Mouse (Mus musculus) brain, embryonic 14.5 days (tissue): Measurements from ENCODE around the gene Wwc2. TPM values are rescaled to one million over a fixed set of nuclear protein-coding genes. Genes with fewer than 3 reads are reported as not detected.

Source experiments
- DNase-seq: peaks from one replicate; pipeline ENCODE4 v3.0.0-alpha.2; 2011; ENCODE audit warnings: low read depth
- CTCF ChIP-seq: fragments of 200-500 bp; IDR thresholded peaks from 2 replicates; pipeline ENCODE4 v1.5.1; 2012; ENCODE audit warnings: inconsistent platforms, mild to moderate bottlenecking, moderate library complexity, borderline replicate concordance; ENCODE audit not compliant: insufficient read depth, insufficient read length; ENCODE audit errors: extremely low read depth
- POLR2A ChIP-seq: fragments of 200-500 bp; IDR thresholded peaks from 2 replicates; pipeline ENCODE4 v1.6.1; 2012; ENCODE audit warnings: mild to moderate bottlenecking, inconsistent platforms, borderline replicate concordance; ENCODE audit not compliant: poor library complexity, insufficient read depth, insufficient read length, severe bottlenecking; ENCODE audit errors: extremely low read depth
- polyA plus RNA-seq: library from polyadenylated mRNA; depleted of rRNA; stranded (reverse); fragments of >200 nt; gene quantifications from 2 replicates; pipeline ENCODE4 v1.2.3, GENCODE M21; 2012

The Wwc2 gene
- polyA plus RNA-seq, 1 experiment: 6.8 TPM

DNA sequence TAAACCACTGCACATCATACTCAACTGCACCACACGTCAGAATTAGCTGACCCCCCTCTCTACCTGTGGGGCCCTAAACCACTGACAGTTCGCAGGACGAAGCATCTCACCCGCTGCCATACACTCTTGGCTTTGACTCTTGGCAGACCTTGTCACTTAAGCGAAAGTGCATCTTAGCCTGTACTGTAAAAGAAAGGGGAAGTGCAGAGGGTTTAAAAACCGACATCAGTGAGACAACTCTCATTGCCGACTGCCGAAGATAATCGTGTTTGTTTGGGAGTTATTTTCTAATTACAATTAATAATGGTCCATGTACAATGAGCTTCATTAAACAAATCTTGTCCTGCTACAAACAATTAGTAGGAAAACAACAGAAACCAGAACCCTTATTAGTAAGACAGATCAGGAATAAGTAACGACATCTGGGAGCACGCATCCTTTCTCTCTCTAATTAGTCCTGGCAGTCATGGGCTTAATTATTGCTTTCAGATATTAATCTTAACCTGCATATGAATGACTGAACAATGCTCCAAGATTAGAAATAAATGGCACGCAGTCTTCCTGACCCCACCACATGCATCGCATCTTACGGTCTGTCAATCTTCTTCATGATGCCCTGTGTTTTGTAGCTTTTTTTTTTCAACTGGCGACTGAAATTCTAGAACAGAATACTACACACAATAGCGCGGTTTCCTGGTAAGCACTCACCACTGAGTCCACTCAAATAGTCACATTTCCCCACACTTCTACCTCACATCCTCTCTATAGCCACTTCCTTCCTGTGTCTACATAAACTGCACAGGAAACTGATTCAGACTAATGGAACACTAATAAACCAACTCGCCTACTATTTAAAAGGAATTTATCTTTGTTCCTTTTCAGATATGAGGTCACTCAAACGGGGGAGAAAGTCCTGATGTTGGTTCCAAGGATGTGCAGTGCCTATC is 42.8 kb downstream of the Wwc2 start:
- peak; percentile 56 for DNase-seq
- no peak for TF ChIP-seq POLR2A

DNA sequence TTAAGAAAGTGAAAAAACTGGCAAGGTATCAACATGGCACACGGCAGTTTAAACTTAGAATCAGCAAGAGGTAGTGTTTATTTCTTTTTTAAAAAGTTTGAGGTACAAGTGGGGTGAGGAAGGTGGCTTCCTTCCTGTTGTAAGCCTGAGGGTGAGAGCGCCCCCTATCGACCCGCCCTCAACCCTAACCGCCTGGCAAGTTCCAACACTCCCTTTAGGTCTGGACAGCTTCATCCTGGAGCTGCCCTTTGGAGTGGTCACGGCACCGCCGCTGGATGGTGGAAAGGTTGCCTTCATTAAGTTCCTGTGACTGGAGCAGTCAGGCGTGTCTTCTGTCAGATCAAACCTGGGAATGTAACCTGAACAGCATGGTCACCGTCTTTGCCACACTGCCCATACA is 47.7 kb downstream of the Wwc2 start:
- TF ChIP-seq CTCF (peak; percentile 37), POLR2A (no peak)
- no peak for DNase-seq

DNA sequence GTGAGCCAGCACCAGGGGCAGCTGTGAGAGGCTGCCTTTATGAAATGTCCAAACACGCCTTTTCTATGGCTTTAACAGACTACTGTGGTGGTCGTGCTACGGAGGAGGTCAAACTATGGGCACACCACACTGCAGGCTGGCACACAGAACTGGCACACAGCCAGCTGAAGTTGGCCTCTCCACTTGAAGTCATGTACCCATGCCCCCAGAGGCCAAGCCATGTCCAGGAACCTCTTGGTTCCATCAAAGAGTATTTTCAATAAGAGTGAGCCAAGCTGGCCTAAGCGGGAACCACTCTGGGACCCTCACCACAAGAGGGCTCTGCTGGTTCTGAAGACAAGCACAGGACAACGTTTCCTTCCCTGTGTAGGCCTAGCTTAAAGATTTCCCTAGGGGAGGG is 49.7 kb downstream of the Wwc2 start:
- TF ChIP-seq CTCF (peak; percentile 41; the same call in 1 of the 2 replicates), POLR2A (no peak)
- DNase-seq: peak; percentile 57

DNA sequence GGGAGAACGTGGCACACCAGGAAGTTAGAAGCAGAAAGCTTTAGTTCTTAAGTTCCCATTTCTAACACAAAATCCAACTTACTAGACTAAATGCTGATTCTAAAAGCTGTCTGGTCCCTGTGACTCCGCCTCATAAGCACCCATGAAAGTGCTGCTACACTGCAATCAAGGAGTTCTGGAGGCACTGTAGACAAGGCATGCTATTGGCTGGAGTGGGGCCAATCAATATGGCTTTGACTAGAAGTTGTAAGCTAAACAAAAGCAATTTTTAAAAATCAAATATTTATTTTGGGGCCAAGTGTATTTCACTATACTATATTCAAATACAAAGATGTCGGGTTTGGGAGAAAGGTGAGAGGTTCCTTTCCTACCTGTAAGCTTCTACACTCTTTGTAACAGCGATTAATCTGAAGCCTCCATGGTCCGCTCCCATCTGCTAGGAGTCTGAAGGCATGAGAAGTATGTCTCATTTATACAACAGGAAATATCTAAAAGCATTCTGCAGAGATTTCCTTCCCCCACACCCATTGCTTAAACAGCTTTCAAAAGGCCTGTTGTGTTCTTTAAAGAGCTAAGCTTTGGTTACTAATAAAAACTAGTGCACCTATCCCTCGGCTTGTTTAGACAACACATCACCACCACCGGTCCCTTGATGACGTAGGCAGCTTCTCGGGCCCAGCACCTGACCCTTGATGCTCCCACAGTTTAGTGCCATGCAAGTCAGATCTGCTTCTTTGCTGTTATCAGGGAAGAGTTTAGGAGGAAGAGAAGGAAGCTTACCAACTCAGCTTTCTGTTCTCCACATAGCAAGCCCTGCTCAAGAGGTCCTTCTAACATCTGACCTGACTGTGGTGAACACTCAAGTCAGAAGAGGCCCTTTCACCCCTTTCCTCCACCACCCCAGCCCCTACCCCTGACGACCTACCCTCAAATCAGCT is 50.5 kb downstream of the Wwc2 start:
- DNase-seq: no peak
- no peak for TF ChIP-seq CTCF
- no peak for TF ChIP-seq POLR2A

DNA sequence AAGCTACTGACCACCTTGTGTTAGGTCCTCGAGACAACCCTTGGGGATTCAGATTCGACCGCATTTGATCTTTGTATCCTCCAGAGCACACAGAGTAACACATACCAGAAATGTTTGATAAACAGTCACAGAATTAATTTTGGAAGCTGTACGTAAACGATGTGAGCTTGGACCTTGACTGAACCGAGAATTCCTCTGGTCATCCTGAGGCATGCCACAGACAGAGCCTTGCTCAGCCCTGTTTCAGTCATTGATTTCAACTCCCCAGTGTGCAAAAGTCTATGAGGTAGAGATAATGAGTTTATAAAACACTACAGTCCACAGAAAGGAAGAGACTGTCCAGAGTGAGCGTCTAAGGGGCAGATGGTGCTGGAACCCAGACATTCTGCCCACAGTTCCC is 51.5 kb downstream of the Wwc2 start:
- TF ChIP-seq POLR2A (no peak), CTCF (no peak)
- no peak for DNase-seq

- peak; percentile 86 for DNase-seq
- no peak for TF ChIP-seq POLR2A
- no peak for TF ChIP-seq CTCF
Observed at GRCm38 (mm10) chr8:47936386-47936785, 54.3 kb downstream of the Wwc2 start.

GRCm38 (mm10) chr8:47935461-47935860 is 55.3 kb downstream of the Wwc2 start:
- no peak for DNase-seq
- TF ChIP-seq POLR2A (no peak), CTCF (no peak)

GRCm38 (mm10) chr8:47933087-47933486 is 57.6 kb downstream of the Wwc2 start:
- TF ChIP-seq POLR2A: no peak
- TF ChIP-seq CTCF: no peak
- DNase-seq: no peak

DNA sequence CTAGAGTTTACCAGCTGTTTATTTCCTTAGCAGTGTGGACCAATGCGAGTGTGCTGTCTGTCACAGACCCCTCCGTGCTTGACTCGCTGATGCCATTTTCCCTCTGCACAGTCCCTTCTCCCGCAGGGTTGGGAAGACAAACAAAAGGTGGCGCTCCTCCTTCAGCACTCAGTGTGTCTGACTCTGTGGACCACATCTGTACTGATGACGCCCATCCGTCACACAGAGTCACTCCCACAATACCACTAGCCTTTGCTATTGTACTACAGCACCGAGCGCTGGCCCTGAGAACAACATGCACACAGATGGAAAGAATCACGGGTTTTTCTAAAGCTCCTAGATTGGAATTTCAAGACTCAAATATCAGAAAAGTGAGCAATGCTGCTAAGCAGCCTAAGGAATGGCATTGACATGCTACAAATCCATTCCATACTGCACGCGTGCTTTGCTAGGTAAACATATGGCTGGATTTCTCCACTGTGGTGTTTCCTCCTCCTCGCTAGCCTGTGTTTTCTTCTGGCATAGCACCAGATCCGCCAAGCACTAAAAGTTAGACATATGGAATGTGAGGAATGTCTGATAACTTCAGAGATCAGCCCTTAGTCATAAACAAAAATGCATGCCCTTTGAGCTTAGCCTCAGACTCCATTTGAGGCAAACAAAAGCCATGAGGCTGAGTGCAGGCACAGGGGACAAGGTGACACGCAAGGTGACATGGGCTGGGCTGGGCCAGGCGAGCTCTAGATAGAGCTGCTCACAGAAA is 58.5 kb downstream of the Wwc2 start:
- TF ChIP-seq CTCF (no peak), POLR2A (no peak)
- peak; percentile 67 for DNase-seq

- DNase-seq: no peak
- TF ChIP-seq POLR2A: no peak
- TF ChIP-seq CTCF: no peak
Observed at GRCm38 (mm10) chr8:47931371-47931770, 59.4 kb downstream of the Wwc2 start.

DNA sequence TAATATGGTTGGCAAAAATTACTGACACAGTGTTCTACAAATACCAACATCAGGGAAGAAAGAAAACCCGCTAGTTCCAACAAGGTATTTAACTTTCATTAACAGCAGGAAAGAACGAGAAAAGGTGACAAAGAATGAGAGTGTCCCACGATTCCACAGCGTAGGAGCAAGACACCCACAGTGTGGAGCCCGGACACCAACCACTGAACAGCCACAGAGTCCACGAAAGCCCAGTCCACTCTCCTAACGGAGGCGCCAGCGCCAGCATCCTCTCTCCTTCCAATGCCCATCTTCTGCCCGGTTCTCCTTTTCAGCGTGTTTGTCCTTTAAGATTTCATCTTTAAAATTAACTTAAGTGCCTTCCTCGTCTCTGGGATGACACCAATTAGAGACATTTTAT is 61.1 kb downstream of the Wwc2 start:
- no peak for TF ChIP-seq POLR2A
- TF ChIP-seq CTCF: no peak

More for the DNA sequence above, 61.1 kb downstream of the Wwc2 start:
- DNase-seq: no peak
